Mouse (Mus musculus) bone marrow, adult 2 months (tissue): ENCODE data around the gene Dydc1.

Source experiments
- CTCF ChIP-seq: fragments of 200-500 bp; IDR thresholded peaks from 2 replicates; pipeline ENCODE4 v1.5.1; 2011; ENCODE audit warnings: low read length, control low read depth; ENCODE audit not compliant: control insufficient read depth, insufficient read depth
- POLR2A ChIP-seq: fragments of 200-500 bp; IDR thresholded peaks from 2 replicates; pipeline ENCODE4 v1.6.1; 2011; ENCODE audit warnings: low read depth, mild to moderate bottlenecking, control low read depth, low read length, borderline replicate concordance; ENCODE audit not compliant: control insufficient read depth

GRCm38 (mm10) chr14:41090777-41091176 is 18.1 kb downstream of the Dydc1 start:
- TF ChIP-seq POLR2A (no peak), CTCF (no peak)
